Mouse (Mus musculus) thymus, adult 18-20 months (tissue): ENCODE results near the gene Gm10570.

Experiments
- DNase-seq, 2 experiments: peaks; one replicate each; pipeline ENCODE4 v3.0.0; 2022; ENCODE audit warnings: mixed read lengths in 2 of 2

The Gm10570 gene

GRCm38 (mm10) chr4:130268736-130269135 lies 39.7 kb downstream of the Gm10570 start:
- DNase-seq: no peak

- no peak for DNase-seq
Observed at GRCm38 (mm10) chr4:130267069-130267468, 41.4 kb downstream of the Gm10570 start.

GRCm38 (mm10) chr4:130266601-130267000 lies 41.9 kb downstream of the Gm10570 start:
- DNase-seq: no peak

GRCm38 (mm10) chr4:130264698-130265349 lies 43.6 kb downstream of the Gm10570 start:
- DNase-seq: peak; percentile 11 to 23

GRCm38 (mm10) chr4:130264131-130264530 lies 44.3 kb downstream of the Gm10570 start:
- no peak for DNase-seq

GRCm38 (mm10) chr4:130260406-130260805 lies 48.1 kb downstream of the Gm10570 start:
- no peak for DNase-seq
